Comparison of ENCODE assay signal across 23 mouse cellular contexts in genomic region chr11:26129054-26129453, GRCm38 (mm10).
DNase-seq lines count a peak whose midpoint lies in the region; ATAC-seq and TF ChIP-seq lines count a peak whose summit lies in the region.
"Had no signal": no experiment of that assay in that cellular context is flagged by ENCODE, and none has a peak within 500 bp of the region (broad histone marks: within the 10 kb centered on the region; RNA-seq: fewer than 3 reads in every experiment).

No protein-coding gene starts in this region.

- peak; percentile 18 for DNase-seq in right cerebral cortex, adult 18-20 months
- no peak for DNase-seq in right cerebral cortex, postnatal 4 days
- peak; percentile 34 for DNase-seq in ES-E14 (ENCODE audit: low read depth, low spot score)
- no peak for DNase-seq in heart, embryonic 10.5 days (ENCODE audit: low spot score)
- no peak for DNase-seq in cerebellum, postnatal 10 days
- DNase-seq: adrenal gland, postnatal 14 days; cerebellum, adult 2 months; cerebellum, postnatal 14 days; embryo, embryonic 11 days; gastrocnemius, postnatal 10 days; heart, adult 2 months; kidney, adult 2 months had no signal

- H3K9me3 ChIP-seq in ES-E14 (ENCODE audit: control insufficient read depth, insufficient read depth, low read depth, low read length) = no peaks in the 10 kb centered on the region
- H3K9me3 ChIP-seq in heart, embryonic 10.5 days = no peaks in the 10 kb centered on the region
- H3K9me3 ChIP-seq: embryonic facial prominence, embryonic 15.5 days; forebrain, embryonic 10.5 days; G1E; heart, embryonic 12.5 days; hindbrain, embryonic 13.5 days had no signal

- no peaks in the 10 kb centered on the region for H3K27me3 ChIP-seq in heart, embryonic 10.5 days (ENCODE audit: insufficient read depth, poor library complexity, severe bottlenecking)
- H3K27me3 ChIP-seq: embryonic facial prominence, embryonic 15.5 days; heart, embryonic 12.5 days; hindbrain, embryonic 13.5 days had no signal

- peak; percentile 39; the same call in 1 of the 2 replicates for ATAC-seq in granulocyte monocyte progenitor cell, adult 5-6 weeks (replicated peaks; ENCODE audit: poor library complexity, severe bottlenecking)
- no peak for ATAC-seq in CD4-positive, CD25-positive, alpha-beta regulatory T cell, adult 4 months
- ATAC-seq: activated CD4-positive, CD25-positive, alpha-beta regulatory T cell, adult 4 months; forebrain, embryonic 14.5 days; hindbrain, postnatal 0 days had no signal

- no peak overlapping the region for H3K9ac ChIP-seq in ES-E14 (ENCODE audit: insufficient read depth, low read depth, low read length, poor library complexity, severe bottlenecking)
- H3K9ac ChIP-seq: embryonic facial prominence, embryonic 15.5 days; heart, embryonic 12.5 days; hindbrain, embryonic 13.5 days had no signal

- peaks cover 11 to 21% of the 10 kb centered on the region in 2 experiments for H3K4me1 ChIP-seq in ES-E14 (ENCODE audit: control insufficient read depth in 2 of 2, insufficient read depth in 2 of 2, low read length in 2 of 2, poor library complexity in 1 of 2)
- no peaks in the 10 kb centered on the region for H3K4me1 ChIP-seq in heart, embryonic 10.5 days
- H3K4me1 ChIP-seq: embryonic facial prominence, embryonic 15.5 days had no signal

- peak overlapping the region in 1 of 2 experiments; percentile 15; a peak in 1 of 4 replicates for H3K4me3 ChIP-seq in ES-E14 (ENCODE audit: insufficient read depth in 1 of 2, low read depth in 1 of 2, low read length in 2 of 2, poor library complexity in 1 of 2, severe bottlenecking in 1 of 2)
- no peak overlapping the region for H3K4me3 ChIP-seq in heart, embryonic 10.5 days
- H3K4me3 ChIP-seq: embryonic facial prominence, embryonic 15.5 days; erythroblast, embryonic 14.5 days; forebrain, embryonic 10.5 days; heart, adult 2 months; heart, embryonic 12.5 days; hindbrain, embryonic 13.5 days had no signal

- H3K27ac ChIP-seq in ES-E14 (ENCODE audit: insufficient read depth, low read depth, low read length, poor library complexity, severe bottlenecking) = peak overlapping the region; percentile 91
- H3K27ac ChIP-seq in heart, embryonic 10.5 days = no peak overlapping the region
- H3K27ac ChIP-seq: embryonic facial prominence, embryonic 15.5 days; forebrain, embryonic 10.5 days; heart, adult 2 months; hindbrain, embryonic 13.5 days; hindbrain, postnatal 0 days had no signal

- H3K36me3 ChIP-seq in ES-E14 (ENCODE audit: control insufficient read depth, insufficient read depth, low read length, poor library complexity, severe bottlenecking) = no peaks in the 10 kb centered on the region
- no peaks in the 10 kb centered on the region for H3K36me3 ChIP-seq in heart, embryonic 10.5 days
- H3K36me3 ChIP-seq: embryonic facial prominence, embryonic 15.5 days; forebrain, embryonic 10.5 days; G1E; heart, embryonic 12.5 days; hindbrain, embryonic 13.5 days had no signal

- in situ Hi-C loops in ES-E14 (cut with MboI; ENCODE audit: low sequenced_read_pairs in 2 of 2, unreplicated experiment in 2 of 2) = no loop called here

- WGBS in heart, embryonic 10.5 days = 62% methylated on average over 2 of the region's 2 CpGs

TF ChIP-seq in ES-E14, 5 proteins besides CTCF, POLR2A, EP300 and RAD21:
- TF ChIP-seq MAFK (IDR thresholded peaks at IDR 0.05; ENCODE audit: insufficient read depth, low read depth, low read length) (peak; percentile 84), ZNF384 (IDR thresholded peaks at IDR 0.05; ENCODE audit: low read depth, low read length) (no peak), CHD2 (IDR thresholded peaks at IDR 0.05; ENCODE audit: low read depth, low read length) (no peak; the same call in 1 of the 2 replicates), ZC3H11A (IDR thresholded peaks at IDR 0.05; ENCODE audit: borderline replicate concordance, low read depth, low read length) (no peak)

Comparison
In these comparisons a context has a peak if more than half of its experiments do, and no peak if none do; other contexts are left out.
1. DNase-seq: peak in right cerebral cortex, adult 18-20 months (single experiment) and ES-E14 (single experiment); none in right cerebral cortex, postnatal 4 days (single experiment), heart, embryonic 10.5 days (single experiment) and cerebellum, postnatal 10 days (0 of 2).